Mouse (Mus musculus) embryonic fibroblast, embryonic 13.5 days (primary cell): Measurements from ENCODE around the gene Casz1.

Source experiments
- CTCF ChIP-seq: IDR thresholded peaks from 2 replicates; pipeline ENCODE4 v1.5.1; 2011; ENCODE audit warnings: mild to moderate bottlenecking, control low read depth, low read length, moderate library complexity, borderline replicate concordance; ENCODE audit not compliant: insufficient read depth
- POLR2A ChIP-seq: IDR thresholded peaks from 2 replicates; pipeline ENCODE4 v1.6.1; 2011; ENCODE audit warnings: low read depth, mild to moderate bottlenecking, control low read depth, low read length, moderate library complexity

DNA sequence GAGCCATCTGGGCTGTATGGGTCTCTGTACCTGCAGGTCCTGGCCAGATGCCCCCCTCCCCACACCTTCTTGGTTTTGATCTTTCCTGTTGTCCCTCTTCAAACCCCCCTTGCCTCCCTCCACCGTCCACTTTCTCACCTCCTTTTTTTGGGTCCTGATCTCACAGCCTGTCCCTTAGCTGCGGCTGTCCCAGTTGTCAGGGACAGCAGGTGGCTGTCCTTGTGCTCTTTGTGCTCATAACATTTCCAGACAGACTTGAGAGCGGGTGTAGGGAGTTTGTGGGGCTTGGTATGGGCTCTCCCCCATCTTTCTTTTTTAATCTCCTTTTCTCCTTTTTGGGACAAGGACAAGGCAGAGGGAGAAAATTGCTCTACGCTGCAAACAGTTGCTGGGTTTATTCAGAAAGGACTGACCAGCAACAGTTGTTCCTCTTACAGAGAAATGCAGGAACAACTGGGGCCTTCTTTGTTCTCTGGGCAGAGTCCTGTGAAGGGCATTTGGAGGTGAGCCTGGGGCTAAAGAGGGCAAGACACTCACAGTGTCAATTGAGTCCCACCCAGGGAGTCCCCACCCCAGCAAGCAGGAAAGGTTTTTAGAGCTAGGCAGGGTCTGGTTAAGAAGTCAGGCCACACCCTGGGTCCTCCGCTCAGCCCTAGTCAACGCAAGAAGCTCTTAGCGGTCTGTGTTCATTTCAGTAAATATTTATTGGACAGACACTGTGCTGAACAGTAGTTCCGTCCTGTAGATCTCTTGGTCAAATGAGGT is 108.8 kb downstream of the Casz1 start:
- TF ChIP-seq POLR2A (no peak), CTCF (no peak)
